Mouse (Mus musculus): ENCODE results near the gene Galntl5. TPM values are rescaled to one million over a fixed set of nuclear protein-coding genes. Genes with fewer than 3 reads are reported as not detected.
A peak's percentile ranks its signal among the peaks of the same experiment; 100 is the strongest.
"Not testable (repeated sequence)": the region's sequence is repeated elsewhere in the genome, so short reads cannot be mapped to it uniquely, and the experiment has no call there.

Galntl5 gene
- polyA plus RNA-seq, 1 experiment = 0.06 TPM

- H3K4me3 ChIP-seq (ENCODE audit: insufficient read depth, low read depth, low read length) = no peak overlapping the region
- TF ChIP-seq CTCF (conservative IDR thresholded peaks at IDR 0.05; ENCODE audit: insufficient read depth, insufficient read length, low read depth, low read length) (peak; percentile 88), POLR2A (IDR thresholded peaks at IDR 0.05; ENCODE audit: low read depth, low read length) (no peak)
- WGBS = 23% methylated on average over 1 of the region's 1 CpGs
- peak; percentile 84 for DNase-seq
- H3K27ac ChIP-seq (ENCODE audit: insufficient read depth, low read depth, low read length) = no peak overlapping the region
- H3K4me1 ChIP-seq (ENCODE audit: control insufficient read depth, insufficient read depth, low read length) = peaks cover 12% of the 10 kb centered on the region; the same call in 1 of the 2 replicates
- H3K36me3 ChIP-seq (ENCODE audit: control insufficient read depth, insufficient read depth, low read length) = no peaks in the 10 kb centered on the region
- H3K27me3 ChIP-seq (replicated peaks; ENCODE audit: control insufficient read depth, insufficient read depth, low read length) = no peaks in the 10 kb centered on the region
These were observed 7.5 kb downstream of the Galntl5 start for GRCm38 (mm10) chr5:25188802-25189201.

GRCm38 (mm10) chr5:25190521-25190920 is 9.3 kb downstream of the Galntl5 start:
- no peak overlapping the region for H3K27ac ChIP-seq (ENCODE audit: insufficient read depth, low read depth, low read length)
- TF ChIP-seq CTCF (conservative IDR thresholded peaks at IDR 0.05; ENCODE audit: insufficient read depth, insufficient read length, low read depth, low read length) (no peak), POLR2A (IDR thresholded peaks at IDR 0.05; ENCODE audit: low read depth, low read length) (no peak)
- H3K36me3 ChIP-seq (ENCODE audit: control insufficient read depth, insufficient read depth, low read length) = no peaks in the 10 kb centered on the region
- peaks cover 12% of the 10 kb centered on the region; the same call in 1 of the 2 replicates for H3K4me1 ChIP-seq (ENCODE audit: control insufficient read depth, insufficient read depth, low read length)
- DNase-seq = no peak
- H3K4me3 ChIP-seq (ENCODE audit: insufficient read depth, low read depth, low read length) = no peak overlapping the region
- 82% methylated on average over 2 of the region's 2 CpGs for whole genome bisulfite sequencing
- no peaks in the 10 kb centered on the region for H3K27me3 ChIP-seq (replicated peaks; ENCODE audit: control insufficient read depth, insufficient read depth, low read length)

- H3K4me1 ChIP-seq (ENCODE audit: control insufficient read depth, insufficient read depth, low read length) = no peaks in the 10 kb centered on the region
- H3K27me3 ChIP-seq (replicated peaks; ENCODE audit: control insufficient read depth, insufficient read depth, low read length) = no peaks in the 10 kb centered on the region
- 92% methylated on average over 1 of the region's 1 CpGs for WGBS
- no peak for DNase-seq
- no peaks in the 10 kb centered on the region for H3K36me3 ChIP-seq (ENCODE audit: control insufficient read depth, insufficient read depth, low read length)
- H3K4me3 ChIP-seq (ENCODE audit: insufficient read depth, low read depth, low read length) = no peak overlapping the region
- TF ChIP-seq POLR2A (IDR thresholded peaks at IDR 0.05; ENCODE audit: low read depth, low read length) (no peak), CTCF (conservative IDR thresholded peaks at IDR 0.05; ENCODE audit: insufficient read depth, insufficient read length, low read depth, low read length) (no peak)
- no peak overlapping the region for H3K27ac ChIP-seq (ENCODE audit: insufficient read depth, low read depth, low read length)
These were observed 30.6 kb downstream of the Galntl5 start for GRCm38 (mm10) chr5:25211872-25212271.

GRCm38 (mm10) chr5:25213216-25213615 is 32.0 kb downstream of the Galntl5 start:
- not testable (repeated sequence) for H3K27ac ChIP-seq (ENCODE audit: insufficient read depth, low read depth, low read length); H3K36me3 ChIP-seq (ENCODE audit: control insufficient read depth, insufficient read depth, low read length); H3K4me1 ChIP-seq (ENCODE audit: control insufficient read depth, insufficient read depth, low read length); H3K27me3 ChIP-seq (replicated peaks; ENCODE audit: control insufficient read depth, insufficient read depth, low read length); DNase-seq; H3K4me3 ChIP-seq (ENCODE audit: insufficient read depth, low read depth, low read length)

- Histone ChIP-seq H3K4me1 (ENCODE audit: control insufficient read depth, insufficient read depth, low read length) (no peaks in the 10 kb centered on the region), H3K36me3 (ENCODE audit: control insufficient read depth, insufficient read depth, low read length) (no peaks in the 10 kb centered on the region), H3K27ac (ENCODE audit: insufficient read depth, low read depth, low read length) (no peak overlapping the region), H3K4me3 (ENCODE audit: insufficient read depth, low read depth, low read length) (no peak overlapping the region), H3K27me3 (replicated peaks; ENCODE audit: control insufficient read depth, insufficient read depth, low read length) (no peaks in the 10 kb centered on the region)
- no peak for TF ChIP-seq CTCF (conservative IDR thresholded peaks at IDR 0.05; ENCODE audit: insufficient read depth, insufficient read length, low read depth, low read length)
- TF ChIP-seq POLR2A (IDR thresholded peaks at IDR 0.05; ENCODE audit: low read depth, low read length) = no peak
- WGBS = 86% methylated on average over 6 of the region's 6 CpGs
- no peak for DNase-seq
These were observed 33.7 kb downstream of the Galntl5 start for GRCm38 (mm10) chr5:25215006-25215405.

- Histone ChIP-seq H3K27ac (ENCODE audit: insufficient read depth, low read depth, low read length) (peak within 1 kb of the TSS; percentile 42), H3K36me3 (ENCODE audit: control insufficient read depth, insufficient read depth, low read length) (no peaks in the 10 kb centered on the region), H3K27me3 (replicated peaks; ENCODE audit: control insufficient read depth, insufficient read depth, low read length) (no peaks in the 10 kb centered on the region), H3K4me3 (ENCODE audit: insufficient read depth, low read depth, low read length) (peak within 1 kb of the TSS; percentile 69), H3K4me1 (ENCODE audit: control insufficient read depth, insufficient read depth, low read length) (peaks cover 16% of the 10 kb centered on the region; the same call in 1 of the 2 replicates)
- TF ChIP-seq CTCF (conservative IDR thresholded peaks at IDR 0.05; ENCODE audit: insufficient read depth, insufficient read length, low read depth, low read length) (no peak), POLR2A (IDR thresholded peaks at IDR 0.05; ENCODE audit: low read depth, low read length) (no peak)
- WGBS = 80% methylated on average over 3 of the region's 3 CpGs
- no peak for DNase-seq
These were observed 40.3 kb downstream of the Galntl5 start, which contains the start of gene Galnt11 for GRCm38 (mm10) chr5:25221604-25222003. Gene Galnt11 (plus strand): TSS chr5:25221904.

- TF ChIP-seq POLR2A (IDR thresholded peaks at IDR 0.05; ENCODE audit: low read depth, low read length) = no peak
- TF ChIP-seq CTCF (conservative IDR thresholded peaks at IDR 0.05; ENCODE audit: insufficient read depth, insufficient read length, low read depth, low read length) = no peak
- Histone ChIP-seq H3K36me3 (ENCODE audit: control insufficient read depth, insufficient read depth, low read length) (no peaks in the 10 kb centered on the region), H3K27ac (ENCODE audit: insufficient read depth, low read depth, low read length) (peak within 1 kb of the TSS; percentile 79), H3K4me1 (ENCODE audit: control insufficient read depth, insufficient read depth, low read length) (peaks cover 18% of the 10 kb centered on the region; the same call in 1 of the 2 replicates), H3K27me3 (replicated peaks; ENCODE audit: control insufficient read depth, insufficient read depth, low read length) (no peaks in the 10 kb centered on the region), H3K4me3 (ENCODE audit: insufficient read depth, low read depth, low read length) (peak within 1 kb of the TSS; percentile 69)
- 2% methylated on average over 72 of the region's 72 CpGs for WGBS
- DNase-seq = peak; percentile 93
These were observed 41.8 kb downstream of the Galntl5 start, which contains the start of gene E130116L18Rik for GRCm38 (mm10) chr5:25222752-25223702. Gene E130116L18Rik (minus strand): TSS chr5:25223153.

- 64% methylated on average over 1 of the region's 1 CpGs for WGBS
- not testable (repeated sequence) for H3K27me3 ChIP-seq (replicated peaks; ENCODE audit: control insufficient read depth, insufficient read depth, low read length); H3K36me3 ChIP-seq (ENCODE audit: control insufficient read depth, insufficient read depth, low read length); H3K4me3 ChIP-seq (ENCODE audit: insufficient read depth, low read depth, low read length)
- Histone ChIP-seq H3K4me1 (ENCODE audit: control insufficient read depth, insufficient read depth, low read length) (peaks cover 18% of the 10 kb centered on the region; the same call in 1 of the 2 replicates), H3K27ac (ENCODE audit: insufficient read depth, low read depth, low read length) (peak overlapping the region; percentile 79)
- DNase-seq = peak; percentile 76
These were observed 43.1 kb downstream of the Galntl5 start for GRCm38 (mm10) chr5:25224377-25224776.
